Mouse (Mus musculus): ENCODE measurements at regions not wholly inside any gene's neighbourhood (a gene's known extent, or its start where the extent isn't known, plus 50 kb on each side); places are given as distances from the start of the nearest gene placed in this dataset.

DNA sequence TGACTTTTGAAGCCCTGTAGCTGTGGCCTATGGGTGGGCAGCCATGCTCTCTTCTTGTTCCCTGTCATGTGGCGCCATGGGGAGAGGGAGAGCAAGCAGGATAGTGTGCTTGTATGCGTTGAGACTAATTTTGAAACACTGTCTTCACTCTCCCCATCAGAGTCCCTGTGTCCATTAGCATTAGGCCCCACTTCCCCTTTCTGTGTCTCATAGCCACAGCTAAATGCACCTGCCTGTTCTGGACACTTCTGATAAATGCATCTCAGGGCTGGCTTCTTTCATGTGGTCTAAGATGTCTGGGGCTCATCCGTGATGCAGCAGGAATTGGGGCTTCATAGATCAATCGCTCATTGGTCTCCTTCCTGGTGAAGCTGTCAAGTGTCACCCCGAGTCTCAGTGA, 77.0 kb upstream of the Rufy1 start:
- Histone ChIP-seq H3K27ac (ENCODE audit: low read length) (no peak overlapping the region), H3K27me3 (replicated peaks; ENCODE audit: insufficient read depth, low read length) (no peaks in the 10 kb centered on the region), H3K9ac (replicated peaks; ENCODE audit: low read depth) (no peak overlapping the region), H3K9me3 (ENCODE audit: low read length) (no peaks in the 10 kb centered on the region), H3K4me1 (ENCODE audit: insufficient read depth, low read depth, low read length) (no peaks in the 10 kb centered on the region), H3K36me3 (ENCODE audit: insufficient read depth, low read length) (no peaks in the 10 kb centered on the region), H3K4me3 (ENCODE audit: low read depth, low read length) (no peak overlapping the region), H3K4me2 (replicated peaks; ENCODE audit: low read depth, low read length) (no peak overlapping the region)
- ATAC-seq (no peak), DNase-seq (ENCODE audit: low spot score) (no peak)
- TF ChIP-seq EP300 (IDR thresholded peaks at IDR 0.05) = no peak
- no peak for TF ChIP-seq CTCF (IDR thresholded peaks at IDR 0.05)
- 68% methylated on average over 5 of the region's 5 CpGs for WGBS

DNA sequence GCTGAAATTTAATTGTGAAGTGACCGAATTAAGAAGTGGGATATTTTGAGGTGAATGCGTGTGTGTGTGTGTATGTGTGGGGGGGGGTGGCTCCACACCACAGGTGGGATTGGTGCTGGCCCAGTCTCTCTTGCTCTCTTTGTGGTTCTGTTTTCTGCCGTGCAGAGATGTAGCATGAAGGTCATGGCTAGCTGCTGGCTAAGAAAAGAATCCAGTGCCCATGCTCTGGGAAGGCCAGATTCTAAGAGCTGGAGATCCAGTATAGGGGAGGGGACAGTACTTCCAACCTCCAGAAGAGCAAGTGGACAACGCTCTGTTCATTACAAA, 76.5 kb upstream of the Rufy1 start:
- WGBS = 86% methylated on average over 4 of the region's 4 CpGs
- Histone ChIP-seq H3K4me1 (ENCODE audit: insufficient read depth, low read depth, low read length) (no peaks in the 10 kb centered on the region), H3K4me3 (ENCODE audit: low read depth, low read length) (no peak overlapping the region), H3K27ac (ENCODE audit: low read length) (no peak overlapping the region), H3K9me3 (ENCODE audit: low read length) (no peaks in the 10 kb centered on the region), H3K9ac (replicated peaks; ENCODE audit: low read depth) (no peak overlapping the region), H3K27me3 (replicated peaks; ENCODE audit: insufficient read depth, low read length) (no peaks in the 10 kb centered on the region), H3K36me3 (ENCODE audit: insufficient read depth, low read length) (no peaks in the 10 kb centered on the region), H3K4me2 (replicated peaks; ENCODE audit: low read depth, low read length) (no peak overlapping the region)
- DNase-seq (ENCODE audit: low spot score) (no peak), ATAC-seq (no peak)
- no peak for TF ChIP-seq CTCF (IDR thresholded peaks at IDR 0.05)
- no peak for TF ChIP-seq EP300 (IDR thresholded peaks at IDR 0.05)

DNA sequence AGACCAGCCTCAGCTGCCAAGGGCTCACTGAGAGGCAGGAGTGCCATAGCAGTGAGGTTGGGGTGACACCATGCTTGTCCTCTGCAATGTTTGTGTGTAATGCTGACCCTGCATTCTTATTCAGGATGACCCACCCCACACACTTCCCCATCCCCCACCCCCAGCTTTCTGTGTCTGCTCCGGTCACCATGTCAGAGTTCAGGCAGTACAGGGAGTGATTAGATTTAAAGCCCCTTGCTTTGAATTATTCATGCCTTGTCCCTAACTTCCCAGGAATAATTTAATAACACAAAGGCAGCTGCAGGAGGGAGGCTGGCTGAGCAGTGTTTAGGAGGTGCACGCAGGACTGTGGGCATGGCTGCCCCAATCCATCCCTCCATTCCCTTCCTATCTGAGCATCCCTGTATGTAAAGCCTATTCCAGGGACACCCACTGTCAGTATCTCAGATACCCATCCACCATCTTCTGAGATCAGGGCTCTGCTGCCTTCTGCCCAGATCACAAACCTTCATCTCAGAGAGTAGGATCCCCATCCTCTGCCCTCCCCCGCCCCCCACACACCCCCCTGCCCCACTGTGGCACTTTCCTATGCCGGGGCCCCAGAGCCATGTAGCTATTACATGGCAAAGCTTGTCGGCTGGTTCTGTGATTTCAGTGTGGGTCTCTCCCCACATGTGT, 76.0 kb upstream of the Rufy1 start:
- no peaks in the 10 kb centered on the region for H3K27me3 ChIP-seq (replicated peaks; ENCODE audit: insufficient read depth, low read length)
- no peak overlapping the region for H3K9ac ChIP-seq (replicated peaks; ENCODE audit: low read depth)
- H3K36me3 ChIP-seq (ENCODE audit: insufficient read depth, low read length) = no peaks in the 10 kb centered on the region
- H3K4me1 ChIP-seq (ENCODE audit: insufficient read depth, low read depth, low read length) = no peaks in the 10 kb centered on the region
- no peak overlapping the region for H3K27ac ChIP-seq (ENCODE audit: low read length)
- H3K9me3 ChIP-seq (ENCODE audit: low read length) = no peaks in the 10 kb centered on the region
- DNase-seq (ENCODE audit: low spot score) (no peak), ATAC-seq (no peak)
- H3K4me2 ChIP-seq (replicated peaks; ENCODE audit: low read depth, low read length) = no peak overlapping the region
- H3K4me3 ChIP-seq (ENCODE audit: low read depth, low read length) = no peak overlapping the region
- WGBS = 72% methylated on average over 5 of the region's 5 CpGs
- TF ChIP-seq CTCF (IDR thresholded peaks at IDR 0.05) (no peak), EP300 (IDR thresholded peaks at IDR 0.05) (no peak)

DNA sequence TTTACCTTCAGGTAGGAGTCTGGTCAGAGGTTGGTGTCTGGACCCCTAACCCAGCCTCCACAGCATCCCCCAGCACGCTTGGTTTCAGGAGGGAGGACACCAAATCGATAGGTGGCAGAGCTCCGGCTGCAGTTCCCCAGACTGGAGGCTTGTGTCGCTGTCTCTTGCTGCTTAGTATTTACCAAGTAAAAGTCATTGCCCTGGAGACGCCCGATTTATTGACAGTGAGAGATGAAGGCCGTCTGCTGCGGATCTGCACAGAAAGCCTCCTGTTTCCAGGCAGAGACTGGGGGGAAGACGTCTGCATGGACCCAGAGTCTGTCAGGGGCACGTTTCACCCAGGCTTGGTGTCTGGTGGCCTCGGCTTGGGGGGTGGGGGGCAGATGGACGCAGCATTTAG, 70.4 kb upstream of the Rufy1 start:
- ATAC-seq (peak; percentile 44; the same call in 1 of the 2 replicates), DNase-seq (ENCODE audit: low spot score) (peak; percentile 48)
- no peaks in the 10 kb centered on the region for H3K9me3 ChIP-seq (ENCODE audit: low read length)
- H3K4me3 ChIP-seq (ENCODE audit: low read depth, low read length) = no peak overlapping the region
- H3K36me3 ChIP-seq (ENCODE audit: insufficient read depth, low read length) = no peaks in the 10 kb centered on the region
- 34% methylated on average over 12 of the region's 12 CpGs for WGBS
- H3K27me3 ChIP-seq (replicated peaks; ENCODE audit: insufficient read depth, low read length) = no peaks in the 10 kb centered on the region
- TF ChIP-seq EP300 (IDR thresholded peaks at IDR 0.05) (no peak), CTCF (IDR thresholded peaks at IDR 0.05) (peak; percentile 43)
- H3K9ac ChIP-seq (replicated peaks; ENCODE audit: low read depth) = no peak overlapping the region
- no peak overlapping the region for H3K4me2 ChIP-seq (replicated peaks; ENCODE audit: low read depth, low read length)
- H3K4me1 ChIP-seq (ENCODE audit: insufficient read depth, low read depth, low read length) = no peaks in the 10 kb centered on the region
- H3K27ac ChIP-seq (ENCODE audit: low read length) = no peak overlapping the region

DNA sequence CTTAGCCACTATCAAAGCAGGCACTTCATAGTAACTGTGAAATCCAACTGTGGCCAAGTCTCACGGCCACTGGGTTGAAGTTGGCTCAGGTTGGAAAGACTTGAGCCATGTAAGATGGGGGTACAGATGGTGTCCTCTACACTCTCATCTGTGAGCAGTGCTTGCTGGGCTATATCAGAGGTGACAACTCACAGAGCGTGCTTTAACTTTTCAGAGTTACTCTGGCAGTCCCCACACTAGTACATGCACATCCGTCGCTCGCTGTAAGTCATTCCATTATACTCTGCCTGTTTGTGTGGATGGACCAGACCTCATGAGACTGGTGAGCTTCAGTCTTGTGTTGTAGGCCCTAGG, 62.2 kb upstream of the Rufy1 start:
- TF ChIP-seq EP300 (IDR thresholded peaks at IDR 0.05) (no peak), CTCF (IDR thresholded peaks at IDR 0.05) (no peak)
- DNase-seq (ENCODE audit: low spot score) (no peak), ATAC-seq (no peak)
- Histone ChIP-seq H3K4me1 (ENCODE audit: insufficient read depth, low read depth, low read length) (no peaks in the 10 kb centered on the region), H3K9ac (replicated peaks; ENCODE audit: low read depth) (no peak overlapping the region), H3K36me3 (ENCODE audit: insufficient read depth, low read length) (no peaks in the 10 kb centered on the region), H3K4me3 (ENCODE audit: low read depth, low read length) (no peak overlapping the region), H3K27me3 (replicated peaks; ENCODE audit: insufficient read depth, low read length) (no peaks in the 10 kb centered on the region), H3K4me2 (replicated peaks; ENCODE audit: low read depth, low read length) (no peak overlapping the region), H3K9me3 (ENCODE audit: low read length) (no peaks in the 10 kb centered on the region; the same call in 1 of the 2 replicates), H3K27ac (ENCODE audit: low read length) (no peak overlapping the region)
- 87% methylated on average over 5 of the region's 5 CpGs for WGBS

DNA sequence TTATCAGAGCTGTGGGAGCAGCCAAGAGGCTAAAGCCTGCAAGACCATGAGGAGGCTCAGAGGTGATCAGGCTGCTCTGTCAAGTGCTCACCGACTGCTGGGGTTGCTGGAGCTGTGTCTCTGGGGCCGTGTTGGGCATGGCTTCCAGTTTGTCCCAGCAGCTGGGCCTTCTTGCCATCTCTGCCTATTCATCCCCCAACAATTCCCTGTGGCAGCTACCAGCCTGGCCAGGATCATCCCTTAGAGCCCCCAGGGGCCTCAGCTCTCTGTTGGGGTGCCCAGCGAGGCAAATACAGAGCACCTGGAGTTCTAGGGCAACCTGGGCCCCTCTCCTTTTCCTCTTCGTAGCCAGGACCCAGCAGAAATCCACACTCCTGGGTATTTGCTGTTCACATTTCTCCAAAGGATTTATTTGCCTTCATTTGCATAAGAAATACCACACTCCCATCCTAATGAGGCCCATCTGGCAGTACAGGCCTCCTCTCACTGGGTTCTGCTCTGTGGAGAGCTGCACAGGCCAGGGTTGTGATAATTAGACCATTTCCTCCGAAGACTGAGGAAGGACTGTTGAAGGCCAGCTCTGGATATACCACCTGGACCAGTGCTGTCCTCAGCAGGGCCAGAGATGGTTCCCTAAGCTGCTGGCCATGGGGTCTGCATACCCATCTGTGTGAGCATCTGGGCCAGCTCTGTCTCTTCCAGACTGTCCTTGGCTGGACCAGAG, 61.6 kb upstream of the Rufy1 start:
- Histone ChIP-seq H3K9me3 (ENCODE audit: low read length) (no peaks in the 10 kb centered on the region; the same call in 1 of the 2 replicates), H3K27ac (ENCODE audit: low read length) (no peak overlapping the region), H3K9ac (replicated peaks; ENCODE audit: low read depth) (no peak overlapping the region), H3K4me3 (ENCODE audit: low read depth, low read length) (no peak overlapping the region), H3K4me2 (replicated peaks; ENCODE audit: low read depth, low read length) (no peak overlapping the region), H3K36me3 (ENCODE audit: insufficient read depth, low read length) (no peaks in the 10 kb centered on the region), H3K4me1 (ENCODE audit: insufficient read depth, low read depth, low read length) (no peaks in the 10 kb centered on the region), H3K27me3 (replicated peaks; ENCODE audit: insufficient read depth, low read length) (no peaks in the 10 kb centered on the region)
- DNase-seq (ENCODE audit: low spot score) (no peak), ATAC-seq (no peak)
- TF ChIP-seq EP300 (IDR thresholded peaks at IDR 0.05) = no peak
- TF ChIP-seq CTCF (IDR thresholded peaks at IDR 0.05) = no peak
- 62% methylated on average over 5 of the region's 5 CpGs for WGBS

Data from lung, postnatal 0 days (tissue).